Mouse (Mus musculus) stomach, postnatal 0 days (tissue): Measurements from ENCODE around the gene Cpxm1.

ENCODE experiments used
- CTCF ChIP-seq: IDR thresholded peaks from 2 replicates; pipeline ENCODE4 v1.5.1; 2016; ENCODE audit warnings: antibody characterized with exemption, low read depth, mild to moderate bottlenecking, moderate library complexity
- EP300 ChIP-seq: optimal IDR thresholded peaks from 2 replicates; pipeline ENCODE3; 2016; ENCODE audit warnings: antibody characterized with exemption

- no peak for TF ChIP-seq CTCF
- TF ChIP-seq EP300 = no peak
Measured at GRCm38 (mm10) chr2:130395696-130396095, 1.7 kb downstream of the Cpxm1 start.
